Mouse (Mus musculus): Measurements from ENCODE around the gene Sbf2. TPM values are rescaled to one million over a fixed set of nuclear protein-coding genes. Genes with fewer than 3 reads are reported as not detected.
"Not testable (repeated sequence)": the region's sequence is repeated elsewhere in the genome, so short reads cannot be mapped to it uniquely, and the experiment has no call there.

Gene Sbf2
- polyA plus RNA-seq, 1 experiment from 2014 or later = 29.2 TPM

- Histone ChIP-seq H3K9me3 (no peaks in the 10 kb centered on the region), H3K4me1 (no peaks in the 10 kb centered on the region), H3K4me3 (no peak overlapping the region), H3K27me3 (no peaks in the 10 kb centered on the region), H3K4me2 (no peak overlapping the region), H3K36me3 (no peaks in the 10 kb centered on the region), H3K9ac (no peak overlapping the region), H3K27ac (no peak overlapping the region)
- ATAC-seq (ENCODE audit: insufficient number of reproducible peaks, low FRiP score, low TSS enrichment, low read depth) = no peak
- WGBS = 79% methylated on average over 1 of the region's 1 CpGs
Measured at GRCm38 (mm10) chr7:110548268-110548667, 66.5 kb downstream of the Sbf2 start.

GRCm38 (mm10) chr7:110543341-110543740, 71.4 kb downstream of the Sbf2 start:
- Histone ChIP-seq H3K27me3 (no peaks in the 10 kb centered on the region), H3K4me1 (no peaks in the 10 kb centered on the region), H3K9ac (no peak overlapping the region), H3K4me3 (no peak overlapping the region), H3K4me2 (no peak overlapping the region), H3K36me3 (no peaks in the 10 kb centered on the region), H3K9me3 (no peaks in the 10 kb centered on the region), H3K27ac (no peak overlapping the region)
- ATAC-seq (ENCODE audit: insufficient number of reproducible peaks, low FRiP score, low TSS enrichment, low read depth) = no peak
- 86% methylated on average over 6 of the region's 6 CpGs for WGBS

- no peak overlapping the region for H3K4me3 ChIP-seq
- no peak overlapping the region for H3K4me2 ChIP-seq
- H3K27me3 ChIP-seq = no peaks in the 10 kb centered on the region
- no peak for ATAC-seq (ENCODE audit: insufficient number of reproducible peaks, low FRiP score, low TSS enrichment, low read depth)
- H3K9me3 ChIP-seq = no peaks in the 10 kb centered on the region
- no peaks in the 10 kb centered on the region for H3K36me3 ChIP-seq
- no peak overlapping the region for H3K9ac ChIP-seq
- no peak overlapping the region for H3K27ac ChIP-seq
- WGBS = 42% methylated on average over 2 of the region's 2 CpGs
- no peaks in the 10 kb centered on the region for H3K4me1 ChIP-seq
Measured at GRCm38 (mm10) chr7:110539266-110539665, 75.5 kb downstream of the Sbf2 start.

GRCm38 (mm10) chr7:110530295-110530694, 84.4 kb downstream of the Sbf2 start:
- not testable (repeated sequence) for H3K27ac ChIP-seq, H3K27me3 ChIP-seq

GRCm38 (mm10) chr7:110525090-110525775, 89.5 kb downstream of the Sbf2 start:
- Histone ChIP-seq H3K4me2 (no peak overlapping the region), H3K4me3 (no peak overlapping the region), H3K4me1 (peaks cover 3% of the 10 kb centered on the region; the same call in 1 of the 2 replicates), H3K27ac (no peak overlapping the region), H3K27me3 (no peaks in the 10 kb centered on the region), H3K9me3 (no peaks in the 10 kb centered on the region), H3K36me3 (no peaks in the 10 kb centered on the region), H3K9ac (no peak overlapping the region)
- no peak for ATAC-seq (ENCODE audit: insufficient number of reproducible peaks, low FRiP score, low TSS enrichment, low read depth)
- 51% methylated on average over 1 of the region's 1 CpGs for WGBS

More at GRCm38 (mm10) chr7:110530295-110530694, 84.4 kb downstream of the Sbf2 start:
- not testable (repeated sequence) for H3K4me2 ChIP-seq; ATAC-seq (ENCODE audit: insufficient number of reproducible peaks, low FRiP score, low TSS enrichment, low read depth); H3K9me3 ChIP-seq; H3K36me3 ChIP-seq; H3K9ac ChIP-seq; H3K4me1 ChIP-seq; H3K4me3 ChIP-seq

GRCm38 (mm10) chr7:110516241-110517220, 98.2 kb downstream of the Sbf2 start:
- Histone ChIP-seq H3K36me3 (no peaks in the 10 kb centered on the region), H3K4me3 (no peak overlapping the region), H3K4me1 (no peaks in the 10 kb centered on the region), H3K27me3 (no peaks in the 10 kb centered on the region), H3K27ac (no peak overlapping the region), H3K4me2 (no peak overlapping the region), H3K9ac (no peak overlapping the region), H3K9me3 (no peaks in the 10 kb centered on the region)
- WGBS = 47% methylated on average over 2 of the region's 2 CpGs
- no peak for ATAC-seq (ENCODE audit: insufficient number of reproducible peaks, low FRiP score, low TSS enrichment, low read depth)

- Histone ChIP-seq H3K36me3 (no peaks in the 10 kb centered on the region), H3K4me2 (no peak overlapping the region), H3K9ac (no peak overlapping the region), H3K4me3 (no peak overlapping the region), H3K27me3 (no peaks in the 10 kb centered on the region), H3K27ac (no peak overlapping the region), H3K4me1 (no peaks in the 10 kb centered on the region), H3K9me3 (no peaks in the 10 kb centered on the region)
- ATAC-seq (ENCODE audit: insufficient number of reproducible peaks, low FRiP score, low TSS enrichment, low read depth) = no peak
Measured at GRCm38 (mm10) chr7:110514131-110514530, 100.6 kb downstream of the Sbf2 start.

GRCm38 (mm10) chr7:110498653-110499052, 116.1 kb downstream of the Sbf2 start:
- no peaks in the 10 kb centered on the region for H3K9me3 ChIP-seq
- no peaks in the 10 kb centered on the region for H3K36me3 ChIP-seq
- no peaks in the 10 kb centered on the region for H3K27me3 ChIP-seq
- WGBS = 93% methylated on average over 1 of the region's 1 CpGs
- H3K4me1 ChIP-seq = no peaks in the 10 kb centered on the region
- H3K4me3 ChIP-seq = no peak overlapping the region
- H3K27ac ChIP-seq = no peak overlapping the region
- ATAC-seq (ENCODE audit: insufficient number of reproducible peaks, low FRiP score, low TSS enrichment, low read depth) = no peak
- no peak overlapping the region for H3K9ac ChIP-seq
- H3K4me2 ChIP-seq = no peak overlapping the region

GRCm38 (mm10) chr7:110491038-110491437, 123.7 kb downstream of the Sbf2 start:
- no peak overlapping the region for H3K9ac ChIP-seq
- no peaks in the 10 kb centered on the region for H3K4me1 ChIP-seq
- no peak overlapping the region for H3K27ac ChIP-seq
- 87% methylated on average over 5 of the region's 5 CpGs for WGBS
- H3K4me3 ChIP-seq = no peak overlapping the region
- ATAC-seq (ENCODE audit: insufficient number of reproducible peaks, low FRiP score, low TSS enrichment, low read depth) = no peak
- no peaks in the 10 kb centered on the region for H3K36me3 ChIP-seq
- H3K9me3 ChIP-seq = no peaks in the 10 kb centered on the region
- H3K4me2 ChIP-seq = no peak overlapping the region
- no peaks in the 10 kb centered on the region for H3K27me3 ChIP-seq

GRCm38 (mm10) chr7:110485051-110485450, 129.7 kb downstream of the Sbf2 start:
- peaks cover 4% of the 10 kb centered on the region; the same call in 1 of the 2 replicates for H3K36me3 ChIP-seq

GRCm38 (mm10) chr7:110470987-110471386, 143.7 kb downstream of the Sbf2 start:
- no peaks in the 10 kb centered on the region for H3K36me3 ChIP-seq
- H3K4me2 ChIP-seq = no peak overlapping the region
- no peaks in the 10 kb centered on the region for H3K9me3 ChIP-seq
- WGBS = 61% methylated on average over 6 of the region's 6 CpGs
- no peak for ATAC-seq (ENCODE audit: insufficient number of reproducible peaks, low FRiP score, low TSS enrichment, low read depth)
- H3K4me1 ChIP-seq = 0 out of 2 replicates have a peak, but pooled peaks cover 3% of the 10 kb centered on the region
- no peaks in the 10 kb centered on the region for H3K27me3 ChIP-seq
- H3K4me3 ChIP-seq = no peak overlapping the region
- H3K27ac ChIP-seq = no peak overlapping the region
- no peak overlapping the region for H3K9ac ChIP-seq

More at GRCm38 (mm10) chr7:110485051-110485450, 129.7 kb downstream of the Sbf2 start:
- 76% methylated on average over 5 of the region's 5 CpGs for WGBS
- H3K4me1 ChIP-seq = no peaks in the 10 kb centered on the region
- H3K4me3 ChIP-seq = no peak overlapping the region
- H3K27me3 ChIP-seq = no peaks in the 10 kb centered on the region
- H3K27ac ChIP-seq = no peak overlapping the region
- no peaks in the 10 kb centered on the region for H3K9me3 ChIP-seq
- ATAC-seq (ENCODE audit: insufficient number of reproducible peaks, low FRiP score, low TSS enrichment, low read depth) = no peak
- no peak overlapping the region for H3K4me2 ChIP-seq
- no peak overlapping the region for H3K9ac ChIP-seq

- H3K4me1 ChIP-seq = no peaks in the 10 kb centered on the region
- H3K27me3 ChIP-seq = no peaks in the 10 kb centered on the region
- 0 out of 2 replicates have a peak, but pooled peaks cover 2% of the 10 kb centered on the region for H3K36me3 ChIP-seq
- 90% methylated on average over 5 of the region's 5 CpGs for WGBS
- H3K4me2 ChIP-seq = no peak overlapping the region
- no peaks in the 10 kb centered on the region for H3K9me3 ChIP-seq
- no peak overlapping the region for H3K27ac ChIP-seq
- no peak overlapping the region for H3K4me3 ChIP-seq
- no peak overlapping the region for H3K9ac ChIP-seq
- ATAC-seq (ENCODE audit: insufficient number of reproducible peaks, low FRiP score, low TSS enrichment, low read depth) = no peak
Measured at GRCm38 (mm10) chr7:110463471-110463870, 151.3 kb downstream of the Sbf2 start.
